Mouse (Mus musculus): ENCODE results near the gene Btbd17. TPM values are rescaled to one million over a fixed set of nuclear protein-coding genes. Genes with fewer than 3 reads are reported as not detected.

The Btbd17 gene
- total RNA-seq (2022): not detected

DNA sequence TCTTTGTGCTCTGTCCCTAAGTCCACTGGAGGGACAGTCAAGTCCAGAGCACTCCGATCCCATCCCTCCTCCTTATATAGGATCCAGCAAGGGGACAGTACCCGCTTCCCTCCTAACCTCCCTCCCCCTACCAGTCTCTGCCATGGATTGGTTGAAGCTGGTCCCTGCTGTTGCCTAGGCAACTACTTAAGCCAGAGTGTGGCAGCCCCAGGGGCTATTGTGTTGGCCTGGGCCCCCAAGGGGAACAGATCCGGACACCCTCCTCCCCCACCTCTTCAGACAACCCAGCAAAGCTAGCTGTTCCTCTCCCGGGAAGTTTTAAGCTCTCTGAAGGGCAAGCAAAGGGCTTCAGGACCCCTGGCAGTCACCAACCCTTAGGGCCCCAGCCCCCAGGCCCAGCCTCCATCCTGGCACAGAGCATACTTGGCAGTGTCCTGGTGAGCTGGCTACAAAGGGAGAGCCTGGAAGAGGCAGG, at the start of gene Btbd17:
Btbd17 (minus strand) TSS at position 98 of the 475 bp plus-strand sequence.
- DNase-seq: no peak

DNA sequence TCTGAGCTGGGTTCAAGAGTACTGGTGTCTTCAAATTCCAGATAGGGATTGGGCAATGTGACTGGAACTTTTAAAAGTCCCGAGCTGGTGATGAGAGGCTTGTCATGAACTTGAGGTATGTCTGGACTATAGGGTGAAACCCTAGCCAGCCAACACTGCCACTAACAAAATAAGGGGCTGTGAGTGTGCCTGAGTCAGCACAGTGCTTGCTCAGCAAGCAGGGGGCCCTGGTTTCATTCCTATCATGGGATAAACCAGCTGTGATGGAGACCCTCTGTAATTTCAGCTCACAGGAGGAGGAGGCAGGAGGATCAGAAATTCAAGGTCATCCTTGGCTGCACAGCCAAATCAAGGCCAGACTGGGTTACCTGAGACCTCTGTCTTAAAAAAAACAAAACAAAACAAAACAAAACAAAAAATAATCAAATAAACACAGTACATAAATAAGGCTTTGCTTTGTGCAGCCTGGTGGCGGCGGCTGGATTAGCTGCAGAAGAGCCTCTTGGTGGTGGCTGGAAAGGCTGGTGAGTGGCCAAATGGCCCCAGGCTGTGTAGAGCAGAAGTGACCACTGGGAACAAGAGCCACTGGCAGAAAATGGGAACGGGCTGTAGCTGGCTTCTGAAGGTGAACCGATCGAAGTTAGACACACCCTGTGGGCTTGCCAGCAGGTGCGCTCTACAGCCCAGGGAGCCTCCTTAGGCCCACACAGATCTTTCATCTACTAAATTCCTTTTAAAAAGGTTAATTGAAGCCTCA, 48.9 kb upstream of the Btbd17 start:
- no peak for DNase-seq

- no peak for DNase-seq
Measured at GRCm38 (mm10) chr11:114843818-114844463, 48.2 kb upstream of the Btbd17 start.

DNA sequence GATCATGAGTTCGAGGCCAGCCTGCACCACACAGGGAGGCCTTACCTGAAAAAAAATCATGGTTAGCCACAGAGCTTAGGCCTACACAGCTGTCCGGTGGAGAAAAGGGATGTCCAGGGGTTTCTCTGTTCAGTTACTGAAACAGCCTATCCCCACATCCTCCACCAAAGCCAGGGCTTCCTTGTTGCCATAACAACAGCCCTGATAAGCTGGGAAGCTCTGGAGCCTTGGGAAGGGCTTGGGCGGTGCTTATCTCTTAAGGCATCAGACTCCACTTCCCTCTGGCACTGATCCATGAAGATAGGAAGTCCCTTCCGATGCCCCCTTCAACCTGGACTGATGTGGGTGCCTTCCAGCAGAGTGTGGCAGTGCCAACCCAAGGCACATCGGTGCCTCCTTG, 37.4 kb upstream of the Btbd17 start:
- no peak for DNase-seq

- no peak for DNase-seq
Measured at GRCm38 (mm10) chr11:114830433-114830773, 34.7 kb upstream of the Btbd17 start.

DNA sequence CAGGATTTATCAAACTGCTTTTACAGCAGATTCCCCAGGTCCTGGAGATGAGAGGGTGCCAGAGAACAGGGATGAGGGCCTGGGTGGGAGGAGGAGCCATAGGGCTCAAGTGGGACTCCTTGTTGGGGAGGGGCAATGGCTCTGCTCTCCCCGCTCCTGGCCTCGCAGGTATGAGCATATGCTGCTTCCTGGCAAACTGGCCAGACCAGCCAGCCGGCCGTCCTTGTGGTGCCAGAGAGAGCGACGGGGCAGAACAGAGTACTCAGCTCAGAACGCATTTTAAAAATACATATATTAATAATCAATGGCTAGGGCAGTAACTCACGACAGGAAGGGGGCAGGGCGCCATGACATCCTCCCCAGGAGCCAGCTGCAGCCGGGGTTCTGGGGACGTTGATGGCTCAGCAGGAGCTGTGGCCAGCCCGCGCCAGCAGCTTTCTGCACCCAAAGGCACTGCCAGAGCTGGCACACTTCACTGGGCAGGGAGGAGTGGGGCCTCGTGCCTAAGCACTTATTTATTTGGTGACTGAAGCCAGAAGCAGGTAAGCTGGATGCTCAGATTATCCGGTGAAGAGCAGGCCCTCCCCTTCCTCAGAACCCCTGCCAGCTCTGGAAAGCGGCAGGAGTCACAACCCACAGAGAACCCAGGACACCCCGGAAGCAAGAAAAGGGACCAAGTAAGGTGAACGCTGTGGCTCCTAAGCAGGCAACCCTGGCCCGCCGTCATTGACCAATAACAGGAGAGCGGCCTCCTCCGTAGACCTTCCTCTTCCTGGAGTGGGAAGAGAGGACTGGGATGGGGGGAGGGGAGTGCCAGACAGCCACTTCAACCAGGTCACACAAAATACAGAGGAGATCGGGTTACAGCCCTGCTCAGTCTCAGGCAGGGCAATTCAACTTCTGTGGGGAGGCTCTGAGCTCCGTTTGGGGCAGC, 34.0 kb upstream of the Btbd17 start:
- DNase-seq: no peak

DNA sequence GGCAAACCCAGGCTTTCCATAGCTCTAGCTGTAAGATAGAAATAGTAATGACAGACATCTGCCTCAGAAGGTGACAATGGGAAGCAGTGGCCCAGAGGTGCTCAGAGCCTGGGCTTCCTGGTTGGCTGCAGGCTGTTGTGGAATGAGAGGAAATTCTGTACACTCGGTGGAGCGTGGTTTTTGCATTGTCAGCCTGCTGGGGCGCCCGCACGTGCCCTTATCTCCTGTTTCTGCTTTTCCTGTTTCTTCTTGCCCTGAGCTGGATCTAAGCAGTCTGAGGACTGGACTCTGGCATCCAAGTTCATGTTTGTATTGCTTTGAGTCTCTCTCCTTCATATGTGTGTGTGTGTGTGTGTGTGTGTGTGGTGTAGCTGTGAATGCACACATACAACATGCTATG, 30.9 kb upstream of the Btbd17 start:
- no peak for DNase-seq

- DNase-seq: no peak
Measured at GRCm38 (mm10) chr11:114823199-114823725, 27.5 kb upstream of the Btbd17 start.

- no peak for DNase-seq
Measured at GRCm38 (mm10) chr11:114822727-114823126, 27.0 kb upstream of the Btbd17 start.

GRCm38 (mm10) chr11:114821325-114821724, 25.6 kb upstream of the Btbd17 start:
- no peak for DNase-seq

GRCm38 (mm10) chr11:114820444-114820843, 24.7 kb upstream of the Btbd17 start:
- no peak for DNase-seq

- no peak for DNase-seq
Measured at GRCm38 (mm10) chr11:114819110-114819509, 23.4 kb upstream of the Btbd17 start.

DNA sequence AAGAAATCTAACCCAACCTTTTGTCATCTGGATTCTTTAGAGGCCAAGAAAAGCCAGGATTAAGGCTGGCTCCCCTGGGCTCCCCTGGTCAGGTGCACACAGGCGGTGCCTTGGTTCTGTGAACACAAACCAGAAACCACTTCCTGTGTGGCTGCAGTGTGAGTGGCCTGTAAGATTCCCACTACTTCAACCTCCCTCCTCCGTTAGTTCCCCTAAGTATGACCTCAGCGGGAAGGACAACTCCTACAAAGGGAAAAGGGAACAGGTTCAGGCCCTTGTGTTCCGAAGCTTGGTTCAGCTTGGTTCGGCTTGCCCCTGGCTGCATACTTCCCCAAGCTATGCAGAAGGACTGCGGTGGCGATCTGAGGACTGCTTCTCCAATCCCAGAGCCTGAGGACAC, 22.4 kb upstream of the Btbd17 start:
- no peak for DNase-seq

DNA sequence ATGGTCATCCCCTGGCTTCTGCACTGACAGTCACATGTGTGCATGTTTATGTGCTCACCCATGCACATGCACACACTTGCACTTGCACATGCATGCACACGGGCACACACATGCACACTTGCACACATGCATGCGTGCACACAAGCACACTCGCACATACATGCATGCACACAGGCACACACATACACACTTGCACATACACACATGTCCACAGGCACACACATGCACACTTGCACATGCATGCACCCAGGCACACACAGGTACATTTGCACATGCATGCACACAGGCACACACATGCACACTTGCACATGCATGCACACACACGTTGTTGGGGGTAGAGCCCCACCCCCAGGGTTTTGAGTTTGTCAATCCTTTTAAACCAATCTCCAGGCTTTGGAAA, 21.2 kb upstream of the Btbd17 start:
- no peak for DNase-seq

GRCm38 (mm10) chr11:114814873-114815592, 19.3 kb upstream of the Btbd17 start:
- DNase-seq: no peak

GRCm38 (mm10) chr11:114812731-114813240, 17.0 kb upstream of the Btbd17 start:
- DNase-seq: peak; percentile 70

GRCm38 (mm10) chr11:114810344-114810743, 14.6 kb upstream of the Btbd17 start:
- no peak for DNase-seq

DNA sequence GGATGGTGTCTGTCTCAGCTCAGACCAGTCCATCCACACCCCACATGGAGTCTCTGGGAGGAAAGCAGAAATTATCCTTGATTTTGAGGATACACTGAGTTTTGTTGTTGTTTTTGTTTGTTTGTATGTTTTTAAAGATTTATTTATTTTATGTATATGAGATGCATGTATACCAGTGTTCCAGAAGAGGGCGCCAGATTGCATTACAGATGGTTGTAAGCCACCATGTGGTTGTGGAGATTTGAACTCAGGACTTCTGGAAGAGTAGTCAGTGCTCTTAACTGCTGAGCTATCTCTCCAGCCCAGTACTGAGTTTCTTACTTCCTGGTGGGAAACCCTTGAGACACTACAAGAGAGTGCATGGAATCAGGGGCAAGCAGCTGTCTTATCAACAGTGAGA, 13.6 kb upstream of the Btbd17 start:
- DNase-seq: no peak

DNA sequence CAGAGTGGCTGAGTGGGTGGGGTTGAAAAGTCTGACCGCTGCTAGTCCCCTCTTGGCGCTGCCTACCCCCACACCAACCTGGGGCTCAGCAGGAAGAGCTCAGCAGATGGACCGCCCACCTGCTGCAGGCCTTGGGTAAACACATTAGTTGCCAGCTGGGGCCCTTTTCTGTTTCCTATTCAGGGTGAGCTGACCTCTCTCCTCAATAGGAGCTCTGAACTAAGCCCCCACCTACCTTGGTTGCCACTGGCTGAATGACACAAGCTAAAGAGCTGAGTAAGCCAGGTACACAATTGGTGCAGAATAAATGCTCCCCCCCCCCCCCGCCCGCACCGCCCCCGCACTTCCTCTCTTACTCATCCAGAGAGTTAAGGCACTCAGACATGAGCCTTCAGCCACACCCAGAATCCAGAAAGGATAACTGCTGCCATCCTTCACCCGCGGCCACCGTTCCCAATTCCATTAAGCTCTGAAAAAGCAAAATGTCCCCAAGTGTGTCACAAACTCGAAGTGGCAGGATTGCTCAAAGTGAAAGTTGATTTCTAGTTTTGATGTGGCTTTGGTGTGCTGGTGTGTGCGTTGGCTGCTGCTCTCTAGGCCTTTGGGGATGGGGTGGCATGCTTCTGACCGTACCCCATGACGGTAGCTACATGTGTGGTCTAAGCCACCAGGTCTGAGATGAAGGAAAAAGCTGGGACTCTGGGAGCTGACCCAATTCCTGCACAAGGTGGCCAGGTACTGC, 12.1 kb upstream of the Btbd17 start:
- DNase-seq: no peak

- no peak for DNase-seq
Measured at GRCm38 (mm10) chr11:114807025-114807424, 11.3 kb upstream of the Btbd17 start.

DNA sequence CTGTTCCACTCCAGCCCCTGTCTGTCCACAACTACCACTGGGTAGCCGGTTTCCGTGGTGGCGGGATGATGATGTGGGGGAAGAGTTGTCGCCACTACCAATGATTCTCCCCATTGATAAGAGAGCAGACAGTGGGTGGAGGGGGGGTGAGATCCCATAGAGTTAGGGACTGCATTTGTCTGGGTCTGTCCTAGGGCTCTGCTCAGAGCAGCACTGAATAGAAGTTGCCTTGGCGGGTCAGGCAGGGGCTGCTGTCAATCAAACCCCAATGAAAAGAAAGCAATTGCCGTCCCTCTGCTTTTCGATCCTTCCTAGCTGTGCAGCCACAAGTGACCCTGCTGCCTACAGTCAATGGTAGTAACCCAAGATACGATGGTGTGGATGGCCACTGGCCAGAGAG, 8.2 kb upstream of the Btbd17 start:
- DNase-seq: no peak

Measured in adrenal gland, adult 8-10 months (tissue).